Mouse (Mus musculus): Measurements from ENCODE around the gene Gm4498. TPM values are rescaled to one million over a fixed set of nuclear protein-coding genes. Genes with fewer than 3 reads are reported as not detected.
"Not testable (repeated sequence)": the region's sequence is repeated elsewhere in the genome, so short reads cannot be mapped to it uniquely, and the experiment has no call there.

Gm4498 gene
- total RNA-seq (2017): not detected in 2 replicates

DNA sequence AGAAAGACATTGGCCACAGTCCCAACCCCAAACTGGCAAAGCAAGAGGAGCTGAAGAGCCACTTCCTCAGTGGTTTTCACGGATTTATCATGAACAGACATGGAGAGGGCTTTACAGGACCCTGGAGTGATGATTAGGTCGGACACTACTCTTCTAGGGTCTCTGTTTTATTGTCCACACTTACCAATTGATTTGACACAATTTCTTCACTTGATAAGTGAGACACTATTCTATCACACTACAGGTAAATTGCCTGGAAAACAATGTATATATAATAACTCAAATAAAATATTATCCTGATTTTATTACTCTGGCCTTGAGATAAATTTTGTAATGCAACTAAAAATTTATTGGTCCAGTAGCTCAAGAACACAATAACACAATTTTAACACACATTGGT lies at the start of gene Gm4498:
Gene Gm4498 (minus strand): TSS at position 101 of the 400 bp plus-strand sequence.
- not testable (repeated sequence) for ATAC-seq (replicated peaks; ENCODE audit: low read depth, poor library complexity, severe bottlenecking)

DNA sequence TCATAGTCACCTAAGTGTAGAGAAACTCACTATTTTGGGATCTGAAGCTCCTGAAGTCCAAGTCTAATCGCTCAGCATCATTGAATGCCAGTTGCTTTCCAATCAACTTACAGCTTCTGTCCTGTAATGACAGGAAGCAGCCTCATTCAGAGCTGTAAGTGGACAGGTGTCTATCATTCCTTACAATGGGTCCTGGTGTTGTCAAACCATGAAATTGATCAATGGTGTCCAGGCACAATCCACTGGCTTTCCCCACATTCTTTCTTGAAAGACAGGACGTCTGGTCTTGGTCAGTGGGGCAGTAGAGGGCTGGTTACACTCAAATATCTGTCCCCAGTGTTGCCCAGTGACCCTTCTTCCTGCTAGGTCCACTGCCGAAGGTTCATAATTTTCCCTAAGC lies 29.1 kb upstream of the Gm4498 start, which contains the start of gene Gm5890:
Gene Gm5890 (minus strand): TSS at position 101 of the 400 bp plus-strand sequence.
- ATAC-seq (replicated peaks; ENCODE audit: low read depth, poor library complexity, severe bottlenecking): not testable (repeated sequence)

DNA sequence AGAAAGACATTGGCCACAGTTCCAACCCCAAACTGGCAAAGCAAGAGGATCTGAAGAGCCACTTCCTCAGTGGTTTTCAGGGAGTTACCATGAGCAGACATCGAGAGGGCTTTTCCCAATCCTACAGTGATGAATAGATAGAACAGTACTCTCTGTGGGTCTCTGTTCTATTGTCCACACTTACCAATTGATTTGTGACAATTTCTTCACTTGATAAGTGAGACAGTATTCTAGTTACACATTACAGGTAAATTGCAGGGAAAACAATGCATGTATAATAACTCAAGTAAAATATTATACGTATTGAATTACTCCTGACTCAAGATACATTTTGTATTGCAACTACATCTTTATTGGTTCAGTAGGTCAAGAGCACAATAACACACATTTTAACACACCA lies 28.1 kb downstream of the Gm4498 start, which contains the start of gene Gm6164:
Gene Gm6164 (minus strand): TSS at position 101 of the 400 bp plus-strand sequence.
- ATAC-seq (replicated peaks; ENCODE audit: low read depth, poor library complexity, severe bottlenecking): not testable (repeated sequence)

DNA sequence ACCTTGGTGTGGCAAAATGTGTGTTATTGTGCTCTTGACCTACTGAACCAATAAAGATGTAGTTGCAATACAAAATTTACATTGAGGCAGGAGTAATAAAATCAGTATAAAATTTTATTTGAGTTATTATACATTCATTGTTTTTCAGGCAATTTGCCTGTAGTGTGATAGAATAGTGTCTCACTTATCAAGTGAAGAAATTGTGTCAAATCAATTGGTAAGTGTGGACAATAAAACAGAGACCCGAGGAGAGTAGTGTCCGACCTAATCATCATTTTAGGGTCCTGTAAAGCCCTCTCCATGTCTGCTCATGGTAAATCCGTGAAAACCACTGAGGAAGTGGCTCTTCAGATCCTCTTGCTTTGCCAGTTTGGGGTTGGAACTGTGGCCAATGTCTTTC lies 40.2 kb downstream of the Gm4498 start, which contains the start of gene Vmn1r95:
Gene Vmn1r95 (plus strand): TSS at position 301 of the 400 bp plus-strand sequence.
- ATAC-seq (replicated peaks; ENCODE audit: low read depth, poor library complexity, severe bottlenecking): not testable (repeated sequence)

Other genes with a start within 250 kb of the Gm4498 start
- not detected in 2 replicates for gene Nlrp9b, start 242.4 kb downstream of the Gm4498 start, total RNA-seq (2017)
- not detected in 2 replicates for gene Vmn1r91, start 134.1 kb downstream of the Gm4498 start, total RNA-seq (2017)
- gene Gm16442, start 111.2 kb downstream of the Gm4498 start, total RNA-seq (2017): not detected in 2 replicates
- not detected in 2 replicates for gene Vmn1r93, start 94.7 kb downstream of the Gm4498 start, total RNA-seq (2017)
- not detected in 2 replicates for gene Vmn1r94, start 65.5 kb downstream of the Gm4498 start, total RNA-seq (2017)
- not detected in 2 replicates for gene Vmn1r95, start 40.1 kb downstream of the Gm4498 start, total RNA-seq (2017)
- not detected in 2 replicates for gene Gm6164, start 28.2 kb downstream of the Gm4498 start, total RNA-seq (2017)
- gene Gm5890, start 29.0 kb upstream of the Gm4498 start, total RNA-seq (2017): not detected in 2 replicates
- gene Gm4133, start 100.2 kb upstream of the Gm4498 start, total RNA-seq (2017): not detected in 2 replicates
- not detected in 2 replicates for gene Gm5728, start 141.6 kb upstream of the Gm4498 start, total RNA-seq (2017)
- not detected in 2 replicates for gene Vmn1r100, start 184.1 kb upstream of the Gm4498 start, total RNA-seq (2017)
- gene Vmn1r101, start 208.8 kb upstream of the Gm4498 start, total RNA-seq (2017): not detected in 2 replicates
- not detected in 2 replicates for gene Gm10670, start 241.1 kb upstream of the Gm4498 start, total RNA-seq (2017)

Data from common myeloid progenitor, adult 5-6 weeks (primary cell).